Mouse (Mus musculus): ENCODE measurements around the gene Man1a2. TPM values are rescaled to one million over a fixed set of nuclear protein-coding genes. Genes with fewer than 3 reads are reported as not detected.

Man1a2 gene
- polyA plus RNA-seq, 1 experiment from 2014 or later: 40.9 TPM

- H3K27ac ChIP-seq (replicated peaks): no peak overlapping the region
- no peak overlapping the region for H3K4me2 ChIP-seq
- H3K9me3 ChIP-seq: no peaks in the 10 kb centered on the region; the same call in 1 of the 2 replicates
- peaks cover 4% of the 10 kb centered on the region; the same call in 1 of the 2 replicates for H3K36me3 ChIP-seq
- H3K4me3 ChIP-seq: no peak overlapping the region
- no peaks in the 10 kb centered on the region for H3K27me3 ChIP-seq
- no peaks in the 10 kb centered on the region for H3K4me1 ChIP-seq (replicated peaks)
- no peak overlapping the region for H3K9ac ChIP-seq
- ATAC-seq (ENCODE audit: low read depth): no peak
- 86% methylated on average over 2 of the region's 2 CpGs for WGBS
Observed at GRCm38 (mm10) chr3:100599265-100599820, 86.0 kb downstream of the Man1a2 start.

DNA sequence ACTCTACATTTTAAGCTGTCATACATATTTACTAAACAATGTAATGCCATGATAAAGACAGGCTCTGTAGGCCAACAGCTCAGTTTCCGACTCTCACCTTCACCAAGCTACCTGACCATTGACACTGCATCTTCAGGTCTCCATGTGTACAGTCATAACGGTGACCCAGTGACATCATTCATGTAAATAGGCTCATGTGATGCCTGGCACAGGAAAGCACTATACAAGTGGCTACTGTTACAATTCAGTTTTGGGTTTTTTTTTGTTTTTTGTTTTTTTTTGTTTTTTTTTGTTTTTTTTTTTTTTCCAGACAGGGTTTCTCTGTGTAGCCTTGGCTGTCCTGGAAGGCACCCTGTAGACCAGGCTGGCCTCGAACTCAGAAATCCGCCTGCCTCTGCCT is 94.2 kb downstream of the Man1a2 start:
- WGBS: 95% methylated on average over 4 of the region's 4 CpGs
- no peak for ATAC-seq (ENCODE audit: low read depth)

DNA sequence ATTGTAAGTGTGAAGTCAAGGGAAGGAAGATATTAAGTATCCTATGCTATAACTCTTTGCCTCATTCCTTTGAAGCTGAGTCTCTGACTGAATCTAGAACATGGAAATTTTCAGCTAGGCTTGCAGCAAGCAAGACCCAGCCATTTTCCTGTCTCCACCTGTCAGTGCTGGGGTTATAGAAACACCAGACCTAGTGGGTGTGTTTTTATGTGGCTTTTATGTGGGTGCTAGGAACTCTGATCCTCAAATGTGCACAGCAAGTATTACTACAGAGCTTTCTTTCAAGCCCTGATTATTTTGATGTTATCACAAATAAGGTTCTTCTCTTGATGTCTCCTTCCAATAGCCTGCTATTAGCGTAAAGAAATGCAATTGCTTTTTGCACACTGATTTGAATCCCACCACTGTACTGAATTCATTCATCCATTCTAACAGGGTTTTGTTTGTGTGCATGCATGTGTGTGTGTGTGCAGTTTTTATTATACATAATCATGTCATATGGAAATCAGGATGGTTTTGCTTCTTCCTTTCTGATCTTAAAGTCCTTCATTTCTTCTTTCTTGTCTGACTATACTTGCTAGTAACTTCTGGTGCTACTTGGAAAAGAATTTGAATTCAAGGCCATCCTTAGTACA is 102.5 kb downstream of the Man1a2 start:
- Histone ChIP-seq H3K9me3 (no peaks in the 10 kb centered on the region), H3K4me1 (replicated peaks) (no peaks in the 10 kb centered on the region), H3K36me3 (peaks cover 3% of the 10 kb centered on the region; the same call in 1 of the 2 replicates), H3K4me3 (no peak overlapping the region), H3K27ac (replicated peaks) (no peak overlapping the region), H3K9ac (no peak overlapping the region), H3K4me2 (no peak overlapping the region), H3K27me3 (no peaks in the 10 kb centered on the region)
- WGBS: 85% methylated on average over 1 of the region's 1 CpGs
- no peak for ATAC-seq (ENCODE audit: low read depth)

More for the DNA sequence above, 94.2 kb downstream of the Man1a2 start:
- Histone ChIP-seq H3K4me1 (replicated peaks) (no peaks in the 10 kb centered on the region), H3K27me3 (no peaks in the 10 kb centered on the region), H3K9me3 (no peaks in the 10 kb centered on the region), H3K27ac (replicated peaks) (no peak overlapping the region), H3K4me2 (no peak overlapping the region), H3K36me3 (0 out of 2 replicates have a peak, but pooled peaks cover 6% of the 10 kb centered on the region), H3K9ac (no peak overlapping the region), H3K4me3 (no peak overlapping the region)

DNA sequence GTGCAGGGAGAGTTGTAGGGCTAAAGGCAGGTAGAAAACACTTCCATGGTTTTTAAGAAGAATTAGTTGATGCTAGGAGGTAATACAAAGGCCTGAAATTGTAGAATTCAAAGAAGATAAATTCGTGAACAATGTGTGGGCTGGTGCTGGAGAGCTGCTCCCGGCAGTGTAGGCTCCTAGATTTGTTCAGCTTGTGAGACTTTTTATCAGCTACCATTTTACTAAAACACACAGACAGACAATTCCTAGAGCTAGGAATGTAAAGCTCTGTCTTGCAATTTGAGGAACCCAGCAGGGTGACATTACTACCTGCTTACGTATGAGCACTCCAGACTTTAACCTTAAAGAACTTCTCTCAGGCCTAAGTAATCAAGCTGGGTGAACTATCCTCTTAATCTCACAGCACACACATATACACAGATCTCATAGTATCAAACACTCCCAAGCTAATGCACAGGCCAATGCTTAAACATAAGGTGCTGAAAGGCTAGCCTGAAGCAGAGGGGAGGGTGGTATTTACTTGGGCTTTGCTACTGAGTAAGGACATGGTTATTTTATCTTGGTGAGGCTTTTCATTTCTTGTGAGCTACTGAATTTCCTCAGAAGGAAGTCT is 112.6 kb downstream of the Man1a2 start:
- no peak overlapping the region for H3K4me3 ChIP-seq
- H3K27me3 ChIP-seq: no peaks in the 10 kb centered on the region
- H3K4me1 ChIP-seq (replicated peaks): no peaks in the 10 kb centered on the region
- H3K36me3 ChIP-seq: peaks cover 13% of the 10 kb centered on the region; the same call in 1 of the 2 replicates
- H3K27ac ChIP-seq (replicated peaks): no peak overlapping the region
- 88% methylated on average over 3 of the region's 3 CpGs for WGBS
- H3K4me2 ChIP-seq: no peak overlapping the region
- no peak overlapping the region for H3K9ac ChIP-seq
- ATAC-seq (ENCODE audit: low read depth): no peak
- no peaks in the 10 kb centered on the region for H3K9me3 ChIP-seq

DNA sequence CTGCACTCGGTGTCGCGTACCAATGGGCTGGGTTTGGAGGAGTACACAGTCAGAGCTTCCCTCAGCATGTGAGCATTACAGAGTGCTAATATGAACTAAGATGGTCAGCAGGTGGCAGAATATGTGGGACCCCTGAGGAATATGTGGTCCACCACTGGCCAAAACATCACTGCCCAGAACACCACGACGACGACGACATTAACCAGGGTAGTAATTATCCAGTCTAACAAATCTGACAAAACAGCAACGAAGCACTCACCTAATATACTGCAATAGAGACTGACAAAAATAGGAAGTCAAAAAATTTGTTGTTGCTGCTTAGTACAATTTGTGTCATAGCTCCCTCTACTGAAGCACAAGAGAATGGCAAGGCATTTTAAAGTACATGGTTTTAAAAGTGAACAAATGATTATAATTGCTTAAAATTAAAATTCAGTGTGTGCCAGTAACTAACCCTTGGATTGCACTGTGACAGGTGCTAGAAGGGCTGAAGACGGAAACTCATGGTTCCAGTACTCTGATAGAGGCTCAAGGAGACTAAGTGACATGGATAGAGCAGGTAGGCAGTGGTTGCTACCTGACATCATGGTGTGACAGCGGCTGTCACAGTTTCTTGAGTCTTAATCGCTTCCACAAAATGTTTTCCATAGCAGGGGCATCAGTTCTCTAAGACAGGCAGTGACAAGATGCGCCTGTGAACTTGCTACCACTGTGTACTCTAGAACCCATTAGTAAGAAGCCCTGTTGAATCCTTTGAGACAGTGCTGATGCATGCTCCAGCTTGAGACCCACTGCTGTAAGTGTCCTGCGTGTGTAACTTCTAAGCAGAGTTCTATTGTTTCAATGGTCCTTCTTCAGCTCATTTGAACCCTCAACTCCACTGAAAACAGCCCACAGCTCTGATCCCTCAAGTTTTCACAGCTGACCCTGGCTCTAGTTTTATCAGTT is 116.6 kb downstream of the Man1a2 start:
- no peak overlapping the region for H3K4me2 ChIP-seq
- ATAC-seq (ENCODE audit: low read depth): no peak
- H3K4me3 ChIP-seq: no peak overlapping the region
- peaks cover 12% of the 10 kb centered on the region for H3K36me3 ChIP-seq
- no peak overlapping the region for H3K27ac ChIP-seq (replicated peaks)
- no peak overlapping the region for H3K9ac ChIP-seq
- H3K9me3 ChIP-seq: no peaks in the 10 kb centered on the region
- WGBS: 88% methylated on average over 13 of the region's 13 CpGs
- H3K4me1 ChIP-seq (replicated peaks): no peaks in the 10 kb centered on the region
- H3K27me3 ChIP-seq: no peaks in the 10 kb centered on the region

DNA sequence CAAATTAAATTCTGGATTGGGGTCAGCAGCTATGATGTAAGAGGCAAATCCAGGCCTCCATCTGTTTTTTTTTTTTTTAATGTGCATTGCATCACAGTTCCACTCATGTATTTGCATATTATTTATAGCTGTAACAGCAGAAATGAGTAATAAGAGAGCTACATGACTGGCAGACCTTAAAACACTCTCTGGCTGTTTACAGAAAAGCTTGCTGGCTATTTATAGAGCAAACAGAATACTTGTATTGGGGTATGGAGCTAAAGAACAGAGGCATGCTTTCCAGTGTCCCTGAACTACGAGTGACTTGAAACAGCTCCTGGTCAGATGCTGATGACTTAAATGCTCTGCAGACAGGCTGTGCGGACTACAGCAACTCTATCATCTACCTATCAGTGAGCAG is 121.7 kb downstream of the Man1a2 start:
- Histone ChIP-seq H3K4me2 (no peak overlapping the region), H3K27me3 (no peaks in the 10 kb centered on the region), H3K27ac (replicated peaks) (no peak overlapping the region), H3K4me3 (no peak overlapping the region), H3K4me1 (replicated peaks) (no peaks in the 10 kb centered on the region), H3K36me3 (peaks cover 21% of the 10 kb centered on the region), H3K9ac (no peak overlapping the region), H3K9me3 (no peaks in the 10 kb centered on the region)
- 90% methylated on average over 2 of the region's 2 CpGs for WGBS
- no peak for ATAC-seq (ENCODE audit: low read depth)

- no peak overlapping the region for H3K9ac ChIP-seq
- H3K4me3 ChIP-seq: no peak overlapping the region
- H3K27me3 ChIP-seq: no peaks in the 10 kb centered on the region
- peaks cover 18% of the 10 kb centered on the region for H3K36me3 ChIP-seq
- 93% methylated on average over 7 of the region's 7 CpGs for WGBS
- no peak overlapping the region for H3K27ac ChIP-seq (replicated peaks)
- no peaks in the 10 kb centered on the region for H3K9me3 ChIP-seq
- ATAC-seq (ENCODE audit: low read depth): no peak
- no peak overlapping the region for H3K4me2 ChIP-seq
- no peaks in the 10 kb centered on the region for H3K4me1 ChIP-seq (replicated peaks)
Observed at GRCm38 (mm10) chr3:100562455-100562854, 122.8 kb downstream of the Man1a2 start.

DNA sequence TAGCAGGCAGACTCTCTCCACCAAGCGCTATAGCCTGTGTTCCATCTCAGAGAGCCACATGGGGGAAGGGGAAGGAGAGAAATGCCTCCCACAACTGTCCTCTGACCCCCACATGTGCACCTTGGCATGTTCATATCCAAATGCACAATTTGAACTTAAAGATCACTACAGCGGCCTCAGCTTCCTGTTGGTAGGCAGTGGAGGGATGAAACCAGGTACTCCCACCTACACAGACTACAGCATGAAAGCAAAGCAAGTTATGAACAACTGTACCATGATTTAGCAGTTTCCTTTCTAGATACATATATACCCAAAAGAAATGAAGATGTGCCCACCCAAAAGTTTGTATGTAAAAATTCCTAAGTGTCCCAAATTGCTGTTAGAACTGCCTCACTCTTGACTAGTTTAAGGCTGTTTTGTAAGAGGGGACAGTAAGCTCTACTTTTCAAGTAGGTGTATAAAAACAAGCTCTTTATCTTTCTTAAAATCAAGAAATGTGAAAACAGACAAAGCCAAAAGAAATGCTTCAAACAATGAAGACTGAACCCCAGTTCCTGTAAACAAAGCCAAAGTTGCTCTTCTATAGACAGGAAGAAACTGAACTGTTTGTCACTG is 123.6 kb downstream of the Man1a2 start:
- no peaks in the 10 kb centered on the region for H3K27me3 ChIP-seq
- no peaks in the 10 kb centered on the region for H3K4me1 ChIP-seq (replicated peaks)
- WGBS: 94% methylated on average over 2 of the region's 2 CpGs
- H3K4me2 ChIP-seq: no peak overlapping the region
- ATAC-seq (ENCODE audit: low read depth): no peak
- H3K27ac ChIP-seq (replicated peaks): no peak overlapping the region
- peaks cover 13% of the 10 kb centered on the region for H3K36me3 ChIP-seq
- no peaks in the 10 kb centered on the region for H3K9me3 ChIP-seq
- no peak overlapping the region for H3K4me3 ChIP-seq
- H3K9ac ChIP-seq: no peak overlapping the region

GRCm38 (mm10) chr3:100559431-100559830 is 125.9 kb downstream of the Man1a2 start:
- ATAC-seq (ENCODE audit: low read depth): no peak
- Histone ChIP-seq H3K9ac (no peak overlapping the region), H3K27me3 (no peaks in the 10 kb centered on the region), H3K4me3 (no peak overlapping the region), H3K4me1 (replicated peaks) (no peaks in the 10 kb centered on the region), H3K9me3 (no peaks in the 10 kb centered on the region), H3K27ac (replicated peaks) (no peak overlapping the region), H3K4me2 (no peak overlapping the region), H3K36me3 (peaks cover 8% of the 10 kb centered on the region)
- WGBS: 94% methylated on average over 7 of the region's 7 CpGs

DNA sequence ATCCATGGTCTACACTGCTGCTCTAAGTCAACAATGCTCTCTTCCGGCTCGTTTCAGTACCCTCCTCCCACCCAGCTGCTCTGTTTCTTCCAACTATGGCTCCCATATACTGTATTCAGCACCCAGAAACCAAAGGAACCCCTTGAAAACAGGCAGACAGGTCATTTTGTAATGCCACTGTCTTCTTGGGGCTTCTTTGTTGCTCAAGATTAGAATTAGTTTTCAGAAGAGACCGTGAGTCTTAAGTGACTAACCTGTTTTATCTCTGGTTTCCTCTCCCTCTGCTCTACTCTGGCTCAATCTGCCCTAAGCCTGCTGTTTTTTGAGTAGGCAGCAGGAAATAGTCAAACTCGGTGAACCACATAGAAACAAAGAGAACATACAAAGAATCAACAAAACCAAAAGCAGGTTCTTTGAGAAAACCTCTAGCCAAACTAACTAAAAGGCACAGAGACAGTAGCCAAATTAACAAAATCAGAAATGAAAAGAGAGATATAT is 127.0 kb downstream of the Man1a2 start:
- no peaks in the 10 kb centered on the region for H3K9me3 ChIP-seq
- no peak for ATAC-seq (ENCODE audit: low read depth)
- no peak overlapping the region for H3K9ac ChIP-seq
- no peak overlapping the region for H3K4me3 ChIP-seq
- H3K27ac ChIP-seq (replicated peaks): no peak overlapping the region
- peaks cover 8% of the 10 kb centered on the region; the same call in 1 of the 2 replicates for H3K36me3 ChIP-seq
- no peaks in the 10 kb centered on the region for H3K27me3 ChIP-seq
- H3K4me1 ChIP-seq (replicated peaks): no peaks in the 10 kb centered on the region
- H3K4me2 ChIP-seq: no peak overlapping the region
- 77% methylated on average over 4 of the region's 4 CpGs for WGBS

DNA sequence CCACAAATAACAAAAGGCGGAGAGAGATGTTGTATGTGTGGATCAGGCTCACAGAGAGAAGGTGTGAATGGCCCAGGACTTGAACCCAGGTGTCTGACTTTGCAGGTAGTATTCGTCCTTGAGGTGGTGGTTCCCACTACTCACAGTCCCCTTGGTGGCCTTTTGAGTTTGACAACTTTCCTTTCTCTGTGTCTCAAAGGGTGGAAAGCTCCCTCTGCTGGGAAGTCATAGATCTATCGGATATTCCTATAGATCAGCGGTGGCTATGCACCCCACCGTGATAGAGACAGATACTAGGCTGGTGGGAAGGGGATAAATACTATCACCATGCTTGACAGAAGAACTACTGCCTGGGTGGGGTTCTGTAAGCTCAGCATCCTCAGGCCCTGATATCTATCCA is 130.5 kb downstream of the Man1a2 start:
- 0 out of 2 replicates have a peak, but pooled peaks have one; percentile 11 for ATAC-seq (ENCODE audit: low read depth)
- Histone ChIP-seq H3K9me3 (no peaks in the 10 kb centered on the region), H3K4me1 (replicated peaks) (no peaks in the 10 kb centered on the region), H3K4me3 (no peak overlapping the region), H3K9ac (no peak overlapping the region), H3K4me2 (no peak overlapping the region), H3K36me3 (no peaks in the 10 kb centered on the region), H3K27ac (replicated peaks) (no peak overlapping the region), H3K27me3 (no peaks in the 10 kb centered on the region)
- WGBS: 43% methylated on average over 5 of the region's 5 CpGs

All from neural tube, embryonic 13.5 days (tissue).